Mouse (Mus musculus) small intestine, adult 2 months (tissue): ENCODE measurements around the gene Gm20388. TPM values are rescaled to one million over a fixed set of nuclear protein-coding genes. Genes with fewer than 3 reads are reported as not detected.

Experiments used
- H3K27ac ChIP-seq: fragments of 200-500 bp; 2 replicates; pipeline ENCODE4 v1.5.1; 2012; ENCODE audit warnings: low read depth, low read length, control low read depth, inconsistent platforms; ENCODE audit not compliant: insufficient read depth
- H3K27me3 ChIP-seq: fragments of 200-500 bp; 2 replicates; pipeline ENCODE4 v1.6.1; 2012; ENCODE audit warnings: mild to moderate bottlenecking, moderate library complexity, low read length, inconsistent platforms; ENCODE audit not compliant: control insufficient read depth, insufficient read depth
- H3K36me3 ChIP-seq: fragments of 200-500 bp; 2 replicates; pipeline ENCODE4 v1.6.1; 2012; ENCODE audit warnings: mild to moderate bottlenecking, low read length, control low read depth, inconsistent platforms; ENCODE audit not compliant: control insufficient read depth, insufficient read depth
- H3K4me1 ChIP-seq: fragments of 200-500 bp; 2 replicates; pipeline ENCODE4 v1.6.1; 2012; ENCODE audit warnings: low read length, inconsistent platforms, mixed read lengths; ENCODE audit not compliant: control insufficient read depth, insufficient read depth, insufficient read length
- H3K4me3 ChIP-seq: fragments of 200-500 bp; 2 replicates; pipeline ENCODE4 v1.5.1; 2012; ENCODE audit warnings: low read depth, mild to moderate bottlenecking, control low read depth, inconsistent platforms, low read length, moderate library complexity
- CTCF ChIP-seq: fragments of 200-500 bp; IDR thresholded peaks from 2 replicates; pipeline ENCODE4 v1.5.1; 2012; ENCODE audit warnings: low read depth, mild to moderate bottlenecking, control low read depth, inconsistent platforms, low read length, moderate library complexity, mixed read lengths; ENCODE audit not compliant: insufficient replicate concordance, insufficient read length; ENCODE audit errors: extremely low read depth
- POLR2A ChIP-seq: fragments of 200-500 bp; IDR thresholded peaks from 2 replicates; pipeline ENCODE4 v1.6.1; 2012; ENCODE audit warnings: low read depth, mild to moderate bottlenecking, control low read depth, inconsistent platforms, low read length, moderate library complexity
- WGBS: fragments of 180-500 bp; shearing (Covaris S2); methylation state at CpG from one replicate; pipeline ENCODE4 v1.1.7; 2018; 5-methylcytosine and 5-hydroxymethylcytosine counted together
- polyA plus RNA-seq: library from polyadenylated mRNA; depleted of rRNA; stranded (reverse); fragments of >200 nt; gene quantifications from 2 replicates; pipeline ENCODE4 v1.2.3, GENCODE M21; 2012

Gene Gm20388
- polyA plus RNA-seq, 1 experiment, result 37.3 TPM

DNA sequence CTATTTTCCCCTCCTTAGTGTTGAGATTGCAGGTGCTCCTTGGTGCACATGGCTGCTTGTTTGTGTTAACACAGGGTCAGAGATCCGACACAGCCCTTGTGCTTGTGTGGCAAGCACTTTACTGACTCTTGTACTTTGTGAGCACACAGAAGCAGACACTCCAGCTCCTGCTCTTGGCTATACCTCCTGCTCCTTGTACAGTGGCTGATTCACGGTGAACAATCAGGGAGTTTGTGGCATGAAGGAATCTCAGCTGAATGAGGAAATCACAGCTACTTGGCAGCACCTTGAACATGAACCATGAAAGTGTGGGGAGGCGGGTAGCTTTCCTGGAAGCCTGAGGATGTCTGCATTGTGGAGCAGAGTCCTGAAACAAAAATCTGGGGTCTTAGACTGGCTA, 230.1 kb downstream of the Gm20388 start:
- peak overlapping the region; percentile 21 for H3K27ac ChIP-seq

DNA sequence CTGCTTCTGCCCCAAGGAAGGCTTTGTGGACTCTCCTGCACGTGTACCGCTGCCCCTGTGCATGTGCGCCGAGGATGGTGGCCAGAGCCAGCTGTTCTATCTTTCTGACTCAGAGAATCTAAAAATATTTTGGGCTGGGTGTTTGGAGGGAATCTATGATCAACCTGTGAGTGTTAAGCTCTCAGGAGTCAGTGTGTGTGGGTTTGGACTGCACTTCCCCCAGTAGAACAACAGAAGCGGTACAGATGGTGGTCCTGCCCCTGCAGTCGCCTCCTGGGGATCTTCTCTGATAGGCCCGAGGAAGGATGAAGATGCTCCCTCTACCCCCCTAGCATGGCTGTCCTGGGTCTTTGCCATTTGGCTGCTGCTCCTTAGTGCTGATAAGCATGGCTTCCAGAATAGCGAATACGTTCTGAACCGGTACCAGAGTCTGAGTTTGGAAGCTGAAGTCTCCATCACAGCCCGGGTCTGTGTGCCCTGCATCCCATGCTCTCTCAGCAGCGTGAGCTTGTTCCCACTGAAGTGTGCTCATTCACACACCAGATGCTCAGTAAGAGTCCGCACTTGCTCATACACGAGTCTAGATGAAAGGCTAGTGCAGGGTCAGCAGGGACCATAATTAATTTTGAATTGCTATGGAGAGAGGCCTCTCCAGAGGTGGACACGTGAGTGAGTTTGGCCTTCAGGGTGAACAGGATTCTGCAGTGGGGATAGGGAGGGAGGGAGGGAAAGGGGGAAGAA, 233.4 kb downstream of the Gm20388 start:
- TF ChIP-seq POLR2A (no peak), CTCF (no peak)

More for the DNA sequence above, 230.1 kb downstream of the Gm20388 start:
- TF ChIP-seq POLR2A (no peak), CTCF (no peak)
- Histone ChIP-seq H3K4me1 (peaks cover 37% of the 10 kb centered on the region), H3K27me3 (no peaks in the 10 kb centered on the region), H3K36me3 (no peaks in the 10 kb centered on the region), H3K4me3 (no peak overlapping the region)
- 47% methylated on average over 3 of the region's 3 CpGs for WGBS

DNA sequence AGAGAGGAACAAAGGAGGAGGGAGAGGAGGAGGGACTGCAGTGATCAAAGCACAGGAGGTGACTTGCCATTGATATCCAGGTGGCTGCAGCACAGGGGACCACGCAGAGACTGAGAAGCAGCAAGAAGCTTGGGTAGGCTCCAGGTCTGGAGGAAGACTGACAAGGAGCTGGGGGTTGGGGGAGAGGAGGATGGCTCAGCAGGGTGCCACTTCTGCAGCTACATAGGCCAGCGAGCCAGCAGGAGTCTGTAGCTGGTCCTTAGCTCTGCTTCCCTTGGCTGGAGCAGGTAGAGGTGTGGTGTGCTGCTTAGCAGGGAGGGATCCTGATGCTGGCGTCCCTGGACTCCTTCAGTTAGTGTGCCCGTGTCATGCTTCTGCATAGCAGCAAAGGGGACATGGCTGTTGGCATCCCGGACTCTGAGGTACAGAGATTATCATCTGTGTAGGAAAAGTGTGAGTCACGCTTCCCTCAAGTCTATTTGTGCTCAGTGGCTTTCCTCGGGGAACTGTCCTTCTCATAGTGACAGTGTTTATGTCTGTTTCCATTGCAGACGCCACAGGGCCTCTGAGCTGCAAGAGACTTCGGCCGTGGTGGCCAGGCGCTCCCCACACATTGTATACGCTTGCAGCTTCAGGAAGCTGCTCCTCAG, 234.1 kb downstream of the Gm20388 start:
- TF ChIP-seq POLR2A (no peak), CTCF (no peak)
- H3K27ac ChIP-seq, result no peak overlapping the region
- H3K4me1 ChIP-seq, result peaks cover 12% of the 10 kb centered on the region; the same call in 1 of the 2 replicates
- no peaks in the 10 kb centered on the region for H3K36me3 ChIP-seq
- 72% methylated on average over 12 of the region's 12 CpGs for WGBS
- H3K27me3 ChIP-seq, result no peaks in the 10 kb centered on the region
- H3K4me3 ChIP-seq, result no peak overlapping the region

More for the DNA sequence above, 233.4 kb downstream of the Gm20388 start:
- Histone ChIP-seq H3K36me3 (no peaks in the 10 kb centered on the region), H3K4me3 (no peak overlapping the region), H3K27me3 (no peaks in the 10 kb centered on the region), H3K4me1 (peaks cover 19% of the 10 kb centered on the region; the same call in 1 of the 2 replicates), H3K27ac (no peak overlapping the region)
- 80% methylated on average over 15 of the region's 15 CpGs for WGBS

- H3K4me3 ChIP-seq, result no peak overlapping the region
- H3K4me1 ChIP-seq, result 0 out of 2 replicates have a peak, but pooled peaks cover 6% of the 10 kb centered on the region
- 75% methylated on average over 1 of the region's 1 CpGs for WGBS
- TF ChIP-seq POLR2A (no peak), CTCF (no peak)
- H3K36me3 ChIP-seq, result peaks cover 2% of the 10 kb centered on the region; the same call in 1 of the 2 replicates
- H3K27ac ChIP-seq, result no peak overlapping the region
- no peaks in the 10 kb centered on the region for H3K27me3 ChIP-seq
Measured at GRCm38 (mm10) chr8:120146051-120146450, 235.4 kb downstream of the Gm20388 start.

DNA sequence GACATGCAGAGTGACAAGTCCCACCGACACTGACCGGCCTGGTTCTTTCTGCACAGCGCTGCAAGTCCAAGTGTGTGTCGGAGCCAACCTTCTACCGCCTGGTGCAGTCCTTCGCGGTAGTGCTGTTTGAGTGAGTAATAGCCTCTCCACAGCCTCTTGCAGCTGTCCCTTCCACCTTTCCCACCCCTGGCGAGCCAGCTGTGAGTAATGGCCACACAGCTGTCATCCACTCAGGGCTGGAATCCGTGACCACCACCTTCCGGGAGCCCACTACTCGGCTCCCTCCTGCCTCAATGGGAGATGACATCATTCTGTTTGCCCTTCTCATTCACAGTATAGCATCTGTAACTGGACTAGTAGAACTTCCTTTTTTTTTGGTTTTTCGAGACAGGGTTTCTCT, 239.4 kb downstream of the Gm20388 start:
- 80% methylated on average over 12 of the region's 12 CpGs for WGBS
- H3K27me3 ChIP-seq, result no peaks in the 10 kb centered on the region
- TF ChIP-seq POLR2A (no peak), CTCF (no peak)
- H3K4me3 ChIP-seq, result no peak overlapping the region
- H3K27ac ChIP-seq, result no peak overlapping the region
- H3K4me1 ChIP-seq, result no peaks in the 10 kb centered on the region
- H3K36me3 ChIP-seq, result peaks cover 5% of the 10 kb centered on the region; the same call in 1 of the 2 replicates

DNA sequence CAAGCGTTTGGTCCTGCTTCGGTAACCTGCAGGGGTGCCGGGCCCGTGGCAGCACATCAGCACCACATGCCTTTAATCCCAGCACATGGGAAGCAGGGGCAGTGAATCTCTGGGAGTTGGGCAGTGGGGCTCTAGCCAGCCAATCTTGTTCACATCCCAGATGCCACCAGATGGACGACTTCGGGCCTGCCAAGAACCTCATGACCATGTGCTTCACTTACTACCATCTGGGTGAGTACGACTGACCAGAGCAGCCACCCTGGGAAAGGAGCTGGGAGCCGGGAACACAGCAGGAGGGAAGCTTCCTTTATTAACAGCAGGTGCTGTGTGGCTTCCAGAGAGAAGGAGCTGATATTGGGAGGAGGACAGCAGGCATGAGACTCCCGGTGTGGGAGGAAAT, 240.5 kb downstream of the Gm20388 start:
- TF ChIP-seq POLR2A (no peak), CTCF (no peak)
- 85% methylated on average over 9 of the region's 9 CpGs for WGBS
- Histone ChIP-seq H3K4me3 (no peak overlapping the region), H3K36me3 (peaks cover 5% of the 10 kb centered on the region; the same call in 1 of the 2 replicates), H3K4me1 (no peaks in the 10 kb centered on the region), H3K27me3 (no peaks in the 10 kb centered on the region), H3K27ac (no peak overlapping the region)

DNA sequence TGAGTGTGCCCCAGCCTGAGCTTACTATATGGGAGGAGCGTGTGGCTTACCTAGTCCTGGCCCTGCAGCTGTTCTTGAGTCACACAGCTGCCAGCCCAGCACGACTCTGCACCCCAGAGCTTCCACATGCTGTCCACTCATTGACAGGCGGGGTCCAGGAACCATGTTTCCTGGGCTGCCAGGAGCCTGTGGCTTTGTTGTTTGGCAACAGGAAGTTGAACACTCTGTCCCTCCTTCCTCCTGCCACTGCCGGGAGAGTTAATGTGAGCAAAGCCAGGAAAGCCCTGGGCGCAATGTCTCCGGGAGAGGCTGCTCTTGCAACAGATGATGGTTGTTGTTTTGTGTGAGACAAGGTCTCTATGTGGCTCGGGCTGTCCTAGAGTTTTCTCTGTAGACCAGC, 242.0 kb downstream of the Gm20388 start:
- Histone ChIP-seq H3K4me1 (no peaks in the 10 kb centered on the region), H3K4me3 (no peak overlapping the region), H3K27ac (no peak overlapping the region), H3K27me3 (no peaks in the 10 kb centered on the region), H3K36me3 (peaks cover 5% of the 10 kb centered on the region; the same call in 1 of the 2 replicates)
- TF ChIP-seq POLR2A (no peak), CTCF (no peak)
- WGBS, result 56% methylated on average over 7 of the region's 7 CpGs
